Mouse (Mus musculus): ENCODE data around the gene Ubash3b.

Ubash3b gene

DNA sequence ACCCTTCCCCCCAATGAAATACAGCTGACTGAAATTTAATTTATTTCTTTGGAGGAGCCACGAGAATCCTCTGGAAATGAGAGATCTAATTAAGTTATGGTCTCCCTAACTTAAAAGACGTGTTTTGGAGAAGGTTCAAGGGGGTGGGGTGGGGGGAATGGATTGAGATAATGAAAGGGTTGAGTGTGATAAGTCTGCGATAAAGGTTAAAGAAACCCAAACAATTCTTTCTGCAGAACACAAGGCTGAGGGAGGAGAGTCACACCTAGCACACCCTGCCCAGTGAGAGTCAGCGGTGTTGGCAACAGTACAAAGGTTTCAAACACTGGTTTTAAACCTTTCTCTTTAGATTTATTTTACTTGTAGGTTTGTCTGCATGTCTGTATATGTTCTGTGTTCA lies 108.0 kb downstream of the Ubash3b start:
- no peak for DNase-seq (ENCODE audit: low spot score in 2 of 2)

GRCm38 (mm10) chr9:41051080-41051932 lies 110.2 kb downstream of the Ubash3b start:
- DNase-seq (ENCODE audit: low spot score in 2 of 2), result no peak

- DNase-seq (ENCODE audit: low spot score in 2 of 2), result no peak
Measured at GRCm38 (mm10) chr9:41050331-41051079, 111.0 kb downstream of the Ubash3b start.

- no peak for DNase-seq (ENCODE audit: low spot score in 2 of 2)
Measured at GRCm38 (mm10) chr9:41049282-41049681, 112.2 kb downstream of the Ubash3b start.

GRCm38 (mm10) chr9:41048820-41049219 lies 112.7 kb downstream of the Ubash3b start:
- no peak for DNase-seq (ENCODE audit: low spot score in 2 of 2)

- no peak for DNase-seq (ENCODE audit: low spot score in 2 of 2)
Measured at GRCm38 (mm10) chr9:41048216-41048615, 113.3 kb downstream of the Ubash3b start.

DNA sequence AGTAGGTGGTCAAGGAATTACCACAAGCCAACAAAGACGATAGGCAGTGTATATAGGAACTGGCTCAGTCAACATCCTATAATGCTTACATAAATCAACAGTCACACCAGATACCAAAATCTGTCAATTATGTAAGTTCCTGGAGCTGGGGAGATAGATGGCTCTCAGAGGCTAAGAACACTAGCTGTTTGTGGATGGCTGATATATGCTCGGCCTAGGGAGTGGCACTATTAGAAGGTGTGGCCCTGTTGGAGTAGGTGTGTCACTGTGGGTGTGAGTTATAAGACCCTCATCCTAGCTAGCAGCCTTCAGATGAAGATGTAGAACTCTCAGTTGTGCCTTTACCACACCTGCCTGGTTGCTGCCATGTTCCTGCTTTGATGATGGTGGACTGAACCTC lies 113.8 kb downstream of the Ubash3b start:
- DNase-seq (ENCODE audit: low spot score in 2 of 2), result no peak

GRCm38 (mm10) chr9:41044626-41045025 lies 116.9 kb downstream of the Ubash3b start:
- peak; percentile 78 to 93 for DNase-seq (ENCODE audit: low spot score in 2 of 2)

GRCm38 (mm10) chr9:41043641-41044040 lies 117.9 kb downstream of the Ubash3b start:
- no peak for DNase-seq (ENCODE audit: low spot score in 2 of 2)

DNA sequence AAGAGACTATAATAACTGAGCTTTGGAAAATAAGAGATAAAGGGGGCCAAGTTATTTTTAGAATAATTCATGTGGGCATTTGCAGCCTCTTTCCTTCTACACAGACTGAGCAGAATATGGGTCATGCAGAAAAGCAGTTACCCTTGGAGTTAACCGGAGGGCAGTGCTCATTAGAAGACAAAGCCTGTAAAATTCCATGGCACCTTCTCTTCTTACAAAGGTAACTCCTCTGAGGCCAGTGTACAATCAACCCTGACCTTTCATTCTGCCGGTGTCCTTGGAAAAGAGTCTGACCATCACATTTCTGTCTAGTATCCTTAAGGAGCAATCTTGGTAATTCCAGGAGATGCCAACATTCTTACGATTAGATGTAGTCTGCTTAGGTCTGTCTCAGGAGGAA lies 120.1 kb downstream of the Ubash3b start:
- DNase-seq (ENCODE audit: low spot score in 2 of 2), result no peak

- DNase-seq (ENCODE audit: low spot score in 2 of 2), result peak in 1 of 2 experiments; percentile 41
Measured at GRCm38 (mm10) chr9:41038150-41038664, 123.3 kb downstream of the Ubash3b start.

DNA sequence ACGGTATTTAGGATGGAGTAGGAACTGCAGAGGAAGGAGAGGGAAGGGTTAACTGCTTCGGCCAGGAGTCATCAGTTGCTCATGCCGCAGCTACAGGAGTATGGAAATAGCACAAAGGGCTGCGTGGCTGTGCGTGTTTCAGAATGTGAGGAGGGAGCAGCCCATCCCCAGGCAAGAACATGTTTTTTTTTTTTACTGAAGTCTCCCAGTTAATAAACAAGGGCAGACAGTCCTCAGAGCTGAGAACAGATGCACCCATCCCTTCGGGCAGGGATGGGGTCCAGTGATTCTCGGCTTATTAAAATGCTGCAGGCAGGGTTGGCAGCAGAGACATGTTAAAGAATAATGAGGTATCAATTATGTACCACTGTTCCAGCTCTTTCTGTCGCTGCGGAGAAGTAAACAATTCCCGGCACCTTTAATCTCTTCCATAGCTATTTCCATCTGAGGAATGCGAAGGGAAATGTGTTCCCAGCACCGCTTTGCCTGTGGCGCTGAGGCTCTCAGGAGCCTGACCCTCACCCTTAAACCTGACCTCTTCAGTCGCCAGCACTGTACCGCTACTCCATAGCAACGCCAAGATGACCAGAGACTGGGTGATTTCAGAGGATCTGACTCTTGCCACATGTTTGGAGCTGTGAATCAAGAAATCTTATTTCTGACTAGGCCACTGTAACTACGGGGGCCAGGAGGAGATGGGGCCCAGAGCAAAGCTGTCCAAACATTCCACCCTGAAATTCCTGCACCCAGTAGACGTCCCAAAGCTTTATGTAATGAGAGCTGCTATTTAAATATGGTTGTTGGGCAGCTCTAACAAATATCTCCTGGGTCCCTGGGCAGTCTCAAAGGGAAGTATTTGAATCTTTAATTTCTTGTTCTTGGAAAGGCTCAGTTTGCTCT lies 129.7 kb downstream of the Ubash3b start:
- DNase-seq (ENCODE audit: low spot score in 2 of 2), result no peak

GRCm38 (mm10) chr9:41029827-41030226 lies 131.7 kb downstream of the Ubash3b start:
- DNase-seq (ENCODE audit: low spot score in 2 of 2), result no peak

DNA sequence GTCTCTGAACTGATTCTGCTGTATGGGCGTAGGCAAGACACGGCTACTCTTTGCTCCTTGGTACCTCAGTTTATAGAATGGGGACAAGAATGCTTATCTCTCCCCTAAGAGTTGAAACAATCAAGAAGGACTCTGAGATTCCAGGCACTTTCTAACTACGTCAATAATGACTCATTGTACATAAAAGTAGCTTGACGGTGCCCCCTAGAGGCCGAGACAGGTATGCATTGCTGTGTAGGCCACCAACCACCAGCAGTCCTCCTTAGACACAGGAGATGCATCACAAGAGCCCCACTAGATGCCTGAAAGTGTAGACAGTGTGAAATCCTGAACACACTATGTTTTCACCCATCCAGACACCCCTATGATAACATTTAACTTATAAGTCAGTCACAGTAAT lies 133.0 kb downstream of the Ubash3b start:
- peak; percentile 40 to 80 for DNase-seq (ENCODE audit: low spot score in 2 of 2)

DNA sequence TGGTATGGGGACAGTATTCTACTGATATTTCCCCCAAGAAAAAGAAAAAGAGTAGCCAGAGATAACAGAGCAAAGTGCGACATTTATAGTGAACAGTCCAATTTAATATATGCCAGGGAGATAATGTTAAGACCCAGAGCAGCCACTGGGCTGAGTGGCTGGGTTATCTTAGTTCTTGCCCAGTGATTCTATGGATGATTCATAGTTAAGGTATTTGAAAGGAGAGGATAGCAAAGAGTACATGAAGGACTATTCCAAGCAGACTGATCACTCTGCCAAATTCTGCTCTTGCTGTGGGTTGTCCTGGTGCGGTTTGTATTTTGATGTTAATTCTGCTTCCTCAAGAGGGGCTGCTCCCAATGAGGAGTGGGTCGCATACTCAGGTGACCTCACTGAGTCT lies 139.8 kb downstream of the Ubash3b start:
- DNase-seq (ENCODE audit: low spot score in 2 of 2), result no peak

DNA sequence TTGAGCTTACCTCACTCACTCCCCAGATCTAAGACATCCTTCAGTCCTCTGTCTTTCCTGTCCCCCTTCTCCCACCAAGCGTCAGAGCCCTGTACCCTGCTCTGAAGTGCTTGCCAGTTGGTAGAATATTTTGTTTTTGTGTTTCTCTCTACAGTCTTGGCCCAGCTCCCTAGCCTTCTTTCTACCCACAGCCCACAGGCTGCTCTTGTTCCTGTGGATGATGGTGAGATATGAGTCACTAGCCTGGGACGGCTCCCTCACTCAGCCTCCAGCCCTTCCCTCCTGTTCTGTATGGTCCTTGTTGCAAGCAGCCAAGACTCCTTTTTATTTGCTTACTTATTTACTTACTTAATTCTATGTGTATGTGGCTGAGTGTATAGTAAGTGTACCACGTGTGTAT lies 141.0 kb downstream of the Ubash3b start:
- DNase-seq (ENCODE audit: low spot score in 2 of 2), result no peak

GRCm38 (mm10) chr9:41014512-41014911 lies 147.0 kb downstream of the Ubash3b start:
- DNase-seq (ENCODE audit: low spot score in 2 of 2), result no peak

GRCm38 (mm10) chr9:41012456-41012855 lies 149.0 kb downstream of the Ubash3b start:
- DNase-seq (ENCODE audit: low spot score in 2 of 2), result no peak

DNA sequence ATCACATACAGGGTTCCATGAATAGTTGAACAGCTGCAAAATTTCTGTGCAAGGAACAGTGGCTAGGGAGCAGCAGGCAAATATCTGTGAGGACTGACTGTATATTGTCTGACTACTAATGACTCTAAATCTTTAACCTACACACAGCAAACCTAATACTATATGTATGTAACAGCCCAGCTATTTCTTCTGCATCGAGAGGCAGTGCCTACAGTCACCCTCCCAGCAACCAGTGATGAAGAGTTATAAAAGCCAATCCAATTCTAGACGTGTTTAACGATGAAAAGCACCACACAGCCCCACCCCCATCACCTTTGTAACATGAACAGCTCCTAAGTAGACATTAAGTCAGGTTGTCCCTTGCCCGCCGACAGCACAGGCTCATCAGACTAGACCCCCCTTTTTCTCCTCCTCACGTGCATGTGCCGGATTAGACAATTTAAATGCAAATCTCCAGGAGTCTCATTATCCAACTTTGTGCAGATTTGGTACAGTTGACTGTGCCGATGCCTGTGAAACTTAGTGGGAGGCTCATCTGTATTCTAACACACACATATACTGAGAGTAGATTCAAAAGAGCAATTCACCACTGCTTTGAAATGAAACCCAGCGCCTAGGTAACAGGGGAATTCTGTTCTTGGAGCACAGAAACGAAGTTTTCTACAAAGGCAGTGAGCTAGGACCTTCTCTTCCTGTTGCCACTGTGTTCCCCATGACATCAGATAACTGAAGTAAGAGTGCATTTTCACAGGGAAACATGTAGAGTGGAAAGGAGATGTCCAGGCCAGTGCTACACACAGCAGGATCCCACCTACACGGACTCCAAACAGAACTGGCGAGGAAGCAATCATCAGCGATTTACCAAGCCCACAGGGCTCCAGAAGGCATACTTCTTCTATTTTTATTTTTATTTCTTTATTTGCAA lies 149.7 kb downstream of the Ubash3b start:
- no peak for DNase-seq (ENCODE audit: low spot score in 2 of 2)

GRCm38 (mm10) chr9:41007785-41008184 lies 153.7 kb downstream of the Ubash3b start:
- DNase-seq (ENCODE audit: low spot score in 2 of 2), result no peak

GRCm38 (mm10) chr9:41004415-41004814 lies 157.1 kb downstream of the Ubash3b start, which contains the start of gene Crtam:
Gene Crtam, minus strand, starts transcription at chr9:41004628.
- DNase-seq (ENCODE audit: low spot score in 2 of 2), result no peak

Measured in spleen, postnatal 4 days (tissue).